Mouse (Mus musculus) embryonic facial prominence, embryonic 11.5 days (tissue): ENCODE data around the gene Prkab2. TPM values are rescaled to one million over a fixed set of nuclear protein-coding genes. Genes with fewer than 3 reads are reported as not detected.

Experiments
- ATAC-seq: fragments of 200-750 bp; cut with Nextera tagmentation; replicated peaks from 2 replicates; pipeline ENCODE4 v1.8.0; 2017; ENCODE audit warnings: low read depth; ENCODE audit not compliant: insufficient number of reproducible peaks, low FRiP score, low TSS enrichment
- DNase-seq: peaks from one replicate; pipeline ENCODE4 v3.0.0-alpha.2; 2015; ENCODE audit warnings: low spot score
- H3K27ac ChIP-seq: fragments of 300-500 bp; sonication (generic); replicated peaks from 2 replicates; pipeline ENCODE4 v1.5.1; 2014; ENCODE audit warnings: mild to moderate bottlenecking, low read depth, low read length, control low read depth
- H3K27me3 ChIP-seq: fragments of 300-500 bp; sonication (generic); 2 replicates; pipeline ENCODE4 v1.6.1; 2014; ENCODE audit warnings: mild to moderate bottlenecking, low read length, moderate library complexity, mixed read lengths; ENCODE audit not compliant: control insufficient read depth, insufficient read depth
- H3K36me3 ChIP-seq: fragments of 300-500 bp; sonication (generic); replicated peaks from 2 replicates; pipeline ENCODE4 v1.6.1; 2014; ENCODE audit warnings: low read depth, mild to moderate bottlenecking, low read length, moderate library complexity, mixed read lengths; ENCODE audit not compliant: control insufficient read depth, insufficient read depth
- H3K4me1 ChIP-seq: fragments of 300-500 bp; sonication (generic); 2 replicates; pipeline ENCODE4 v1.6.1; 2014; ENCODE audit warnings: low read length, mixed read lengths; ENCODE audit not compliant: control insufficient read depth, insufficient read depth
- H3K4me2 ChIP-seq: fragments of 300-500 bp; sonication (generic); 2 replicates; pipeline ENCODE4 v1.6.1; 2014; ENCODE audit warnings: low read depth, mild to moderate bottlenecking, control low read depth, low read length, moderate library complexity
- H3K4me3 ChIP-seq: fragments of 300-500 bp; sonication (generic); 2 replicates; pipeline ENCODE4 v1.5.1; 2014; ENCODE audit warnings: low read depth, low read length, control low read depth
- H3K9ac ChIP-seq: fragments of 300-500 bp; sonication (generic); replicated peaks from 2 replicates; pipeline ENCODE4 v1.6.1; 2014; ENCODE audit warnings: mild to moderate bottlenecking, control low read depth, low read length
- H3K9me3 ChIP-seq: fragments of 300-500 bp; sonication (generic); replicated peaks from 2 replicates; pipeline ENCODE4 v1.6.1; 2016; ENCODE audit warnings: mild to moderate bottlenecking, low read length, inconsistent platforms, mixed read lengths; ENCODE audit not compliant: control insufficient read depth
- WGBS: fragments of 180-500 bp; shearing (Covaris S2); extraction: QIAGEN DNeasy Blood & Tissue Kit; methylation state at CpG from one replicate; pipeline ENCODE4 v1.1.7; 2014; 5-methylcytosine and 5-hydroxymethylcytosine counted together
- polyA plus RNA-seq: library from polyadenylated mRNA; unstranded; fragments of >200 nt; fragmentation: Nextera tagmentation; extraction: Ambion mirVana; gene quantifications from 2 replicates; pipeline ENCODE4 v1.2.1, GENCODE M21; 2014

Gene Prkab2
- polyA plus RNA-seq, 1 experiment from 2014 or later, result 6.2 TPM

DNA sequence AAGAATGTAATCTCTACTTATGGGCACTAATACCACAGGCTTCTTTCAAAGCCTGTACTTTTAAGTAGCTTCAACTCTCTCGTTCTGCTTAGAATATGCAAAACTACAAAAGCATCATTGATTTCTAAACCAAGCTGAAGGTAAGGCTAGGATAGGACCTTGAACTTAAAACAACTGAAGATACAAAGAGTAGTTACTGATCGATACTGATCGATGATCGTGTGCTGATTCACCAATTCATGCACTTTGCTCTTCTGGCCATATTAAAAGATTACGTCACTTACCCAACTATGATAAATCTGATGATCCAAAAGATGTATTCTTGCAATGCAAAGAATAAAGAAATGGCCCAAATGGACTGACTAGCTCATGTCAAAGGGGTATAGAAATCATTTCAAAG, 4.2 kb upstream of the Prkab2 start:
- H3K27me3 ChIP-seq, result no peaks in the 10 kb centered on the region
- H3K36me3 ChIP-seq, result no peaks in the 10 kb centered on the region
- DNase-seq (no peak), ATAC-seq (no peak)
- no peaks in the 10 kb centered on the region for H3K9me3 ChIP-seq
- no peak overlapping the region for H3K27ac ChIP-seq
- 92% methylated on average over 5 of the region's 5 CpGs for WGBS
- no peak overlapping the region for H3K9ac ChIP-seq
- H3K4me3 ChIP-seq, result no peak overlapping the region
- H3K4me2 ChIP-seq, result no peak overlapping the region
- no peaks in the 10 kb centered on the region; the same call in 1 of the 2 replicates for H3K4me1 ChIP-seq

- Histone ChIP-seq H3K9me3 (no peaks in the 10 kb centered on the region), H3K4me3 (no peak overlapping the region), H3K4me1 (no peaks in the 10 kb centered on the region; the same call in 1 of the 2 replicates), H3K27ac (no peak overlapping the region), H3K9ac (no peak overlapping the region), H3K27me3 (no peaks in the 10 kb centered on the region), H3K36me3 (no peaks in the 10 kb centered on the region), H3K4me2 (no peak overlapping the region)
- no peak for ATAC-seq
- 80% methylated on average over 8 of the region's 8 CpGs for WGBS
- DNase-seq, result no peak
Observed at GRCm38 (mm10) chr3:97654901-97655300, 3.1 kb upstream of the Prkab2 start.

DNA sequence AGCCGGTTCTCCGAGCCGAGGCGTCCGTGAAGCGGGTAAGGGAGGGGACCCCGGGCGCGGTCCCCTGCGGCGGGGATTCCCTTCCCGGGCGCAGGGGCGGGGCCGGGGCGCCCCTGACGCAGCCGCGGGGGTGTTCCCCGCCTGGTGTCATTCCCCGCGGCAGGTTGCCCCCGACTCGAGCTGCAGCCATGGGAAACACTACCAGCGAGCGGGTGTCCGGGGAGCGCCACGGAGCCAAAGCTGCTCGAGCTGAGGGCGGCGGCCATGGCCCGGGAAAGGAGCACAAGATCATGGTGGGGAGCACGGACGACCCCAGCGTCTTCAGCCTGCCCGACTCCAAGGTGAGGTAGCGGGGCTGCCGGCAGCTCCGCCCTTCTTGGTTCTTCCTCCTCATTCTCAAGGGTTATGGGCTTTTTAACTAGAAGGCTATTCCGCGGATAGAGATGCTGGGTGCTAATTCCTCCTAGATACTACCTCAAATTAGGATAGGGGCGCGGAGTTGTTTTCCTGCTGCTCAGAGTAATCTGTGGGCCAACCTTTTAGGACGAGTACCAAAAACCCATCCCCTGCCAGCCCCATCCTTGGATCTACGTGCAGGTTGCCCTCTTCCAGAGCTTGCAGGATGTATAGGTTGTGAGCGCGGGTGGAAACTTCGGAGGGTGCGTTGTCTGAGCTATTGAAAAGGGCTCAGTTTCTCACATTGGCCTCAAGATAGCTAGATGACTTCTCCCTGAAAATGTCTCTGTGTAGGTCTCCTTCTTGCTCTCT, 617 bp downstream of the Prkab2 start:
- Histone ChIP-seq H3K9ac (peak overlapping the region; percentile 65), H3K36me3 (no peaks in the 10 kb centered on the region), H3K27ac (no peak overlapping the region), H3K4me3 (peak overlapping the region; percentile 82), H3K4me1 (no peaks in the 10 kb centered on the region; the same call in 1 of the 2 replicates), H3K4me2 (peak overlapping the region; percentile 56), H3K9me3 (no peaks in the 10 kb centered on the region), H3K27me3 (no peaks in the 10 kb centered on the region)
- DNase-seq (no peak), ATAC-seq (peak; percentile 61)
- WGBS, result under 1% methylated on average over 46 of the region's 50 CpGs

DNA sequence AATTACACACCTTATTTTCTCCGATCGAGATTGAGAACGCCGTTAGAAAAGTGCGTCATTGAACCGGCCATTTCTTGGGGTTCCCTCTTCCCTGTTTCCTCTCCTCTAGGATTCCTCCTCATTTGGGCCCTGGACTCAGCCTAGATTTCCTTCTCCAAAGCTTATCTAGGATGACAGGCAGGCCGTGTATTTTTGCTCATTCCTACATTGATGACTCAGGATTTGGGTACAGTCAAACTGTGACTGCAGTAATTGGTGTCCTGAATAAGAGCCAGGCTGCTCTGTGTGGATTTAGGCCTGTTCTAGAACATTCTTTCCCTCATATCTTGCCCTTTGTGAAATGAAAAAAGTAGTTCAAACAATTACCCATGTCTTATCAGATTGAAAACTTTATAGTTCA, 1.8 kb downstream of the Prkab2 start:
- Histone ChIP-seq H3K27me3 (no peaks in the 10 kb centered on the region), H3K4me1 (no peaks in the 10 kb centered on the region; the same call in 1 of the 2 replicates), H3K36me3 (no peaks in the 10 kb centered on the region; the same call in 1 of the 2 replicates), H3K9me3 (no peaks in the 10 kb centered on the region), H3K9ac (no peak overlapping the region), H3K4me3 (no peak overlapping the region), H3K27ac (no peak overlapping the region), H3K4me2 (no peak overlapping the region)
- DNase-seq (no peak), ATAC-seq (no peak)
- WGBS, result 93% methylated on average over 7 of the region's 7 CpGs

GRCm38 (mm10) chr3:97661206-97661605, 3.2 kb downstream of the Prkab2 start:
- Histone ChIP-seq H3K9ac (no peak overlapping the region), H3K4me3 (no peak overlapping the region), H3K36me3 (no peaks in the 10 kb centered on the region; the same call in 1 of the 2 replicates), H3K4me2 (no peak overlapping the region), H3K27me3 (no peaks in the 10 kb centered on the region), H3K27ac (no peak overlapping the region), H3K4me1 (no peaks in the 10 kb centered on the region; the same call in 1 of the 2 replicates), H3K9me3 (no peaks in the 10 kb centered on the region)
- no peak for ATAC-seq
- DNase-seq, result no peak
- 77% methylated on average over 8 of the region's 8 CpGs for WGBS

DNA sequence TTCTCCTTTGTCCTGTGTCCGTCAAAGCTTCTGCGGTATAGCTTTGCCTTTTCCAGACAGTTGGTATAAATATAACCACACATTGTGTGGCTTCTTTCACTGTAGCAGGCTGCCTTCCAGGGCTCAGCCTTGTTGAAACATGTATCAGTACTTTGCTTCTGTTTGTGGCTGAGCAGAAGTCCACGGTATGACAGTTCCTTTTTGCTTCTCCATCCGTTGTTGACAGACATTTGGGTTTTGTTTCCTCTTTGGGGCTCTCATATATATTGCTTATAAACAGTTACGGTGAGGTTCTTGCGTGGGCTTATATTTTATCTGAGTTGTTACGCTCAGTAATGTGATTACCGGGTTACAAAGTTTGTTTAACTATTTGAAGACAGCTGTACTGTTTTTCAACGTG, 7.5 kb downstream of the Prkab2 start:
- H3K4me3 ChIP-seq, result no peak overlapping the region
- H3K9me3 ChIP-seq, result no peaks in the 10 kb centered on the region
- H3K4me2 ChIP-seq, result no peak overlapping the region
- no peaks in the 10 kb centered on the region for H3K4me1 ChIP-seq
- ATAC-seq (no peak), DNase-seq (no peak)
- no peak overlapping the region for H3K9ac ChIP-seq
- no peak overlapping the region for H3K27ac ChIP-seq
- H3K27me3 ChIP-seq, result no peaks in the 10 kb centered on the region
- H3K36me3 ChIP-seq, result no peaks in the 10 kb centered on the region; the same call in 1 of the 2 replicates
- WGBS, result 83% methylated on average over 9 of the region's 9 CpGs

DNA sequence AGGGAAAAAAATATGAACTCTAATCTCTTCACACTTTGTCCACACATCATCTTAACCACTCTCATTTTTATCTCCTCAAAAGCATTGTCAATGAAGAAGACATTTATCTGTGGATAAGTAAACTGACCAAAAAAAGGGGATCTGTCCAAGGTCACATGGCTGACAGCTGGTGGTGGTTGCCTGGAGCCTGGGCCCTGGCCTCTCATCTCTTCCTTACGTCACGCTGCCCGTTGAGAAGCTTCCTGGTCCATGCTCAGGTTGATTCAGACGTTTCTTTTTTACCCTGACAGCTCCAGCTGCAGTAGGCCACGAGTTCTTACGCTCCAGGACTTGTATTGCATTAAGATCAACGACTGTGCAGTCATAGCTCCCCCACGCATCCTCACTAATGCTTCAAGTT, 8.2 kb downstream of the Prkab2 start:
- Histone ChIP-seq H3K4me1 (no peaks in the 10 kb centered on the region), H3K27ac (no peak overlapping the region), H3K36me3 (no peaks in the 10 kb centered on the region; the same call in 1 of the 2 replicates), H3K4me2 (no peak overlapping the region), H3K27me3 (no peaks in the 10 kb centered on the region), H3K4me3 (no peak overlapping the region), H3K9me3 (no peaks in the 10 kb centered on the region), H3K9ac (no peak overlapping the region)
- 75% methylated on average over 8 of the region's 8 CpGs for WGBS
- ATAC-seq, result no peak
- DNase-seq, result no peak

GRCm38 (mm10) chr3:97667093-97667675, 9.2 kb downstream of the Prkab2 start:
- no peaks in the 10 kb centered on the region for H3K27me3 ChIP-seq
- no peaks in the 10 kb centered on the region for H3K9me3 ChIP-seq
- no peaks in the 10 kb centered on the region for H3K4me1 ChIP-seq
- 70% methylated on average over 14 of the region's 14 CpGs for WGBS
- no peak overlapping the region for H3K4me3 ChIP-seq
- no peak overlapping the region for H3K27ac ChIP-seq
- H3K4me2 ChIP-seq, result no peak overlapping the region
- H3K9ac ChIP-seq, result no peak overlapping the region
- ATAC-seq (no peak), DNase-seq (no peak)
- no peaks in the 10 kb centered on the region; the same call in 1 of the 2 replicates for H3K36me3 ChIP-seq
